Mouse (Mus musculus) midbrain, embryonic 16.5 days (tissue): ENCODE data around the gene Tie1. TPM values are rescaled to one million over a fixed set of nuclear protein-coding genes. Genes with fewer than 3 reads are reported as not detected.

Experiments
- ATAC-seq: fragments of 200-750 bp; cut with Nextera tagmentation; 2 replicates; pipeline ENCODE4 v1.8.0; 2017; ENCODE audit warnings: moderate TSS enrichment
- H3K27ac ChIP-seq: fragments of 300-500 bp; sonication (generic); 2 replicates; pipeline ENCODE4 v1.5.1; 2014; ENCODE audit warnings: mild to moderate bottlenecking, low read length, mixed read lengths
- H3K27me3 ChIP-seq: fragments of 300-500 bp; sonication (generic); 2 replicates; pipeline ENCODE4 v1.6.1; 2014; ENCODE audit warnings: low read depth, low read length, mixed read lengths; ENCODE audit not compliant: control insufficient read depth, insufficient read depth
- H3K36me3 ChIP-seq: fragments of 300-500 bp; sonication (generic); 2 replicates; pipeline ENCODE4 v1.6.1; 2014; ENCODE audit warnings: mild to moderate bottlenecking, low read length, moderate library complexity, mixed read lengths; ENCODE audit not compliant: control insufficient read depth, insufficient read depth
- H3K4me1 ChIP-seq: fragments of 300-500 bp; sonication (generic); 2 replicates; pipeline ENCODE4 v1.6.1; 2014; ENCODE audit warnings: mild to moderate bottlenecking, low read length, mixed read lengths; ENCODE audit not compliant: control insufficient read depth, insufficient read depth
- H3K4me2 ChIP-seq: fragments of 300-500 bp; sonication (generic); 2 replicates; pipeline ENCODE4 v1.6.1; 2014; ENCODE audit warnings: mild to moderate bottlenecking, low read length, mixed read lengths
- H3K4me3 ChIP-seq: fragments of 300-500 bp; sonication (generic); 2 replicates; pipeline ENCODE4 v1.5.1; 2014; ENCODE audit warnings: low read depth, mild to moderate bottlenecking, low read length, moderate library complexity, mixed read lengths
- H3K9ac ChIP-seq: fragments of 300-500 bp; sonication (generic); 2 replicates; pipeline ENCODE4 v1.6.1; 2014; ENCODE audit warnings: low read depth, low read length, mixed read lengths
- H3K9me3 ChIP-seq: fragments of 300-500 bp; sonication (generic); replicated peaks from 2 replicates; pipeline ENCODE4 v1.6.1; 2014; ENCODE audit warnings: mild to moderate bottlenecking, low read length, mixed read lengths; ENCODE audit not compliant: control insufficient read depth, poor library complexity, severe bottlenecking
- WGBS: fragments of 180-500 bp; shearing (Covaris S2); extraction: QIAGEN DNeasy Blood & Tissue Kit; methylation state at CpG from one replicate; pipeline ENCODE4 v1.1.7; 2014; 5-methylcytosine and 5-hydroxymethylcytosine counted together
- polyA plus RNA-seq: library from polyadenylated mRNA; unstranded; fragments of >200 nt; fragmentation: Nextera tagmentation; extraction: Ambion mirVana; gene quantifications from 2 replicates; pipeline ENCODE4 v1.2.1, GENCODE M21; 2015

Gene Tie1
- polyA plus RNA-seq, 1 experiment from 2014 or later = 13.1 TPM

DNA sequence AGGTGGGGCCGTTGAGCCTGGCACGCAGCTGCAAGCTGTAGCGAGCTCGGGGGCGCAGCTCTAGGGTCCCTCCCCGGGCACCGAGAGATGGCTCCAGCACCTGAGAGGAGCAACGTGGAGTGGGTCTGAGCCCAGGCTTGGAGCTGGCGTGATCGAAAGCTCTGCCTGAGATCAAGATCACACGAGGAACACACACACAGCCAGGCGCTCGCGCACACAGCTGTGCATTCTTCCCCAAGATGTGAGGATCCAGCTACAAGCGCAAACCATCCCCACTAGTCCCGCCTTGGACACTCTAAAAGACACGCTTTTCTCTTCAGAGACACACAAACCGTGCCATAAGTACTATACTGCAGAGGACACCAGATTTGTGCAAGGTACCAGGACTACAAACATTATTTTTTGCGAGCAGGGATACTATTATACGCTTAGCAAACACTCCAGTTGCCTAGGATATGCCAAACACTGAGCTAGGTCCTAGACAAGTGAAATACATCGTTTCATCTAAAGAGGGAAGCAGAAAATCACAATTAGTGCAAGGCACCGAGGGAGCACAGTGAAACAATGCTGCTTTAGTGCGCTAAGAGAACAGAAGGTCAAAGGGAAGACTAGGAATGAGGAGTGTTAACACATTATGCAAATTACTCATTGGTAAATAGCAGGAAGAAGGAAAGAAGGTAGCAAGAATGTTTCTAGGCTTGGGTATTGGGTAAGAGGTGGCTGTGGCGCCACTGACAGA, 43.3 kb downstream of the Tie1 start:
- no peak overlapping the region for H3K27ac ChIP-seq
- peak overlapping the region; percentile 42 for H3K4me3 ChIP-seq
- no peaks in the 10 kb centered on the region for H3K9me3 ChIP-seq
- H3K4me2 ChIP-seq = peak overlapping the region; percentile 81
- no peaks in the 10 kb centered on the region for H3K27me3 ChIP-seq
- WGBS = 19% methylated on average over 24 of the region's 24 CpGs
- no peaks in the 10 kb centered on the region for H3K36me3 ChIP-seq
- H3K4me1 ChIP-seq = peaks cover 11% of the 10 kb centered on the region; the same call in 1 of the 2 replicates
- H3K9ac ChIP-seq = peak overlapping the region; percentile 68
- no peak; the same call in none of the 2 replicates for ATAC-seq

DNA sequence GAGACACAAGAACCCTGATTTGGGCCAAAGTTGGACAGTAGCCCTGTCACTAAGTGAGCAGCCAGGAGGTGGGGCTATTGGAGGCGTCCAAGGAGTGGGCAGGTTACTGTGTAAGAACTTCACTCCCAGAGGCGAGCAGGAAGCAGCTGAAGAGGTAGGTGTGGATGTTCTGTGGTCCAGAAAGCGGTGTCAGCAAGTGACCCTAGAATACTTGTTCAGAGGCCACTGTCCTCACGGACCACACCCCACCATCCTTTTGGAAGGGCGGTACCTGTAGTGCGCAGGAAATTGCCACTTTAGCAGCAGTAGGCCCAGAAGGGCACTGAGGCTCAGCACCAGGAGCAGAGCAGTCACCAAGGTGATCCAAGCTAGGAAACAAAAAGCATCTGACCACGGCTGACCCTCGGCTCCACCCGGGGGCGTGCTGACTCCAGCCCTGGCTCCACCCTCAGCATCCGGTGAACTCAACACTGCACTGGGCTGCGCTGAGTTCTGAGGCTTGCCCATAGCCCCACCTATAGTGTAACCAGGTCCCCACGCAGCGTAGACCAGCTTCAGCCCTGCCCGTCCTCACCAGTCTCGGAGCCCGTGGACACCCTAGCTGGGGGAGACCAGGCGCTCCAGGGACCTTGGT, 44.0 kb downstream of the Tie1 start:
- H3K4me1 ChIP-seq = peaks cover 11% of the 10 kb centered on the region; the same call in 1 of the 2 replicates
- H3K9me3 ChIP-seq = no peaks in the 10 kb centered on the region
- peak overlapping the region; percentile 68 for H3K9ac ChIP-seq
- H3K36me3 ChIP-seq = no peaks in the 10 kb centered on the region
- H3K27me3 ChIP-seq = no peaks in the 10 kb centered on the region
- H3K4me2 ChIP-seq = peak overlapping the region; percentile 81
- WGBS = 14% methylated on average over 18 of the region's 18 CpGs
- H3K4me3 ChIP-seq = peak overlapping the region; percentile 42
- no peak overlapping the region for H3K27ac ChIP-seq
- ATAC-seq = peak; percentile 83

DNA sequence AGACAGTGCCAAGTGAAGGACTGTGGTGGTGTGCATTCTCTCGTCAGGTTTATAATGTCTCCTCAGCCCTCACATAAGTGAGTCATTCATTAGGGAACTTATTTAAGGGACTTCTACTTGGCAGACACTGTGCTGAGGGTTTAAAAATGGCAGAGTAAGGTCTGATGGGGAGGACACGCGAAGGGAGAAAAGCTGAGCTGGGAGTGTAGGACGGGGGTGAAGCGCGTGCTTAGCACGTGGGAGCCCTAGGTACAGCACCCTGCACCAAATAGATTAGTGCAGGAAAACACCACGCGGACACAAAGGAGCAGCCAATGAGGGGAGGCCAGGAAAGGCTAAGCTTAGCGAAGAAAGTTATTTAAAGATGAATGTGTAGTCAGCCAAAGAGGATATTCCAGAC, 44.8 kb downstream of the Tie1 start:
- ATAC-seq = no peak
- H3K9ac ChIP-seq = no peak overlapping the region
- H3K27me3 ChIP-seq = no peaks in the 10 kb centered on the region
- no peaks in the 10 kb centered on the region for H3K36me3 ChIP-seq
- no peak overlapping the region for H3K4me3 ChIP-seq
- H3K4me1 ChIP-seq = peaks cover 11% of the 10 kb centered on the region; the same call in 1 of the 2 replicates
- H3K4me2 ChIP-seq = no peak overlapping the region
- no peaks in the 10 kb centered on the region for H3K9me3 ChIP-seq
- no peak overlapping the region for H3K27ac ChIP-seq
- WGBS = 84% methylated on average over 10 of the region's 10 CpGs

DNA sequence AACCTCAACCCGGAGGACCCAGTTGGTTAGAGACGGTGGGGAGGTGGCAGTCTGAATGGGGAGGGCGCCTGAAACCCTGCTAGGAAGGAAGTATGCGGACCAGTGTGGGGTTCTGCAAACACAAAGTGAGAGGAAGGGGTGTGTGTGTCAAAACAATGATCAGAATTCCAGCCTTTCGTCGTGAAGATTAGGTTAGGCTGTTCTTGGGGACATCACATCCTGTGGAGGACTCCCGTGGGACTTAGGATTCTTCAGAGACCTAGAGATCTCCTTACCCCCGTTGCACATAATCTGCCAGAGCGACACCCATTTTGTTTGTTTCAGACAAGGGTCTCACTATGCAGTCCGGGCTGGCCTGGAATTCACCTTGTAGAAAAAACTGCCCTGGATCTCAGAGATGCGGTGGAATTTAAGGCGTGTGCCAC, 52.0 kb downstream of the Tie1 start:
- peaks cover 7% of the 10 kb centered on the region; the same call in 1 of the 2 replicates for H3K4me1 ChIP-seq
- no peaks in the 10 kb centered on the region for H3K27me3 ChIP-seq
- H3K4me3 ChIP-seq = peak overlapping the region; percentile 52
- H3K9ac ChIP-seq = peak overlapping the region; percentile 70
- peak overlapping the region; percentile 98 for H3K4me2 ChIP-seq
- no peaks in the 10 kb centered on the region for H3K9me3 ChIP-seq
- peak overlapping the region; percentile 81 for H3K27ac ChIP-seq
- ATAC-seq = peak; percentile 18
- 9% methylated on average over 12 of the region's 12 CpGs for WGBS
- H3K36me3 ChIP-seq = no peaks in the 10 kb centered on the region

DNA sequence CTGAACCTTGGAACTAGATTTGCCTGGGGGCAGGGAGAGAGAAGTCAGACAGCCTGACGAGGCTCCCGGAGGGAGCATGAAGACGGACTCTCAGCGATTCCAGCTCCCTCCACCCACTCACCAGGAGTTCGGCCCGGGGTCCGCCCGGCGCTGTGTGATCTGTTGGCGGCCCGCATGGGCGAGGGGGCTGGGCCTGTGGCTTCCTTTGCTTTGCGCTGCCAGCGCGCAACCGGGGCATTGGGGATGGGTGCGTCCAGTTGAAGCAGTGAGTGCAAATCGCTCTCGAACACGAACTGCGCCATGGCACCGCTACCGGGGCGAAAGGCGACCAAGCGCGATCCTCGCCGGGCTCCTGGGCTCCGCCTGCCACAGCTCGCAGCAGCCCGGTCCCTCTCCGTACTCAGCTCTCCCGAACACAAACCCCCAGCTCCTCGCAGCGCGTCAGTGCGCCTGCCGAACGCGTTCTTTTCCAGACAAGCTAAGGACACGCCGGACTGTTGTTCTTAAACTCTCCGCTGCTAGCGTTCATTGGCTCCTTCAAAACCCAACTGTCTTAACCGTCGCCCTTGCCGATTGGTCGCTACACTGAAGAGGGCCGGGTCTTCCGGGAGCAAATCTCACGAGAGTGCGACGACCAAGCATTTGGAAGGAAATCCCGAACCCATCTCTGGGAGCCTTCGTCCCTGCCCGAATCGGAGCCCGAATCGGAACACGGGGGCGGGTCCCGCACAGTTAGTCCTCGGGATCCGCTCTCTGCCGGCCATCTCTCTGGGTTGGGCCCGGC, 52.8 kb downstream of the Tie1 start, which contains the start of gene Cdc20:
TSS of gene Cdc20 (minus strand) at position 533 of the 784 bp plus-strand sequence.
- Histone ChIP-seq H3K4me3 (peak within 1 kb of the TSS; percentile 52), H3K27ac (peak within 1 kb of the TSS; percentile 81), H3K27me3 (no peaks in the 10 kb centered on the region), H3K9ac (peak within 1 kb of the TSS; percentile 70), H3K36me3 (peaks cover 6% of the 10 kb centered on the region; the same call in 1 of the 2 replicates), H3K4me2 (peak within 1 kb of the TSS; percentile 98), H3K9me3 (no peaks in the 10 kb centered on the region), H3K4me1 (peaks cover 7% of the 10 kb centered on the region; the same call in 1 of the 2 replicates)
- WGBS = 1% methylated on average over 67 of the region's 67 CpGs
- ATAC-seq = peak; percentile 96

DNA sequence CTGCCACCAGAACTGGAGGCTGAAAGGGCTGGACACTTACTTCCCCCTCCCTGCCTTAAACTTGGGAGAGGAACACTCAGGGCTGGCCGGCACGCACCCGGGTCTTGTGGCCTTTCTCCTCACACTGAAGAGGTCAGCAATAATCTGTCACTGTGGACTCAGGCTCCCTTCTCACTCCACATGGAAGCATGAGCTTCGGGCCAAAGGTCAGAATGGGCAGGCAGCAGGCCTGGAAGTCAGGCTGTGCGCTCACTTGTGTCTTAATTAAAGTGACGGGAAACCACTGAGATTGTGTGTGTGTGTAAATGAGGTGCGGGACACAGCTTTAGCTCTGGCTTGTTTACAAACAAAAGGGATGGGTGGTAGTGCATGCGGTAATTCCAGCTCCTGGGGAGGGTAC, 57.5 kb downstream of the Tie1 start:
- no peak overlapping the region for H3K27ac ChIP-seq
- no peak for ATAC-seq
- H3K36me3 ChIP-seq = peaks cover 8% of the 10 kb centered on the region; the same call in 1 of the 2 replicates
- H3K4me3 ChIP-seq = no peak overlapping the region
- H3K9ac ChIP-seq = no peak overlapping the region
- H3K4me1 ChIP-seq = peaks cover 7% of the 10 kb centered on the region
- H3K4me2 ChIP-seq = no peak overlapping the region
- H3K27me3 ChIP-seq = no peaks in the 10 kb centered on the region
- WGBS = 71% methylated on average over 8 of the region's 8 CpGs
- no peaks in the 10 kb centered on the region for H3K9me3 ChIP-seq

DNA sequence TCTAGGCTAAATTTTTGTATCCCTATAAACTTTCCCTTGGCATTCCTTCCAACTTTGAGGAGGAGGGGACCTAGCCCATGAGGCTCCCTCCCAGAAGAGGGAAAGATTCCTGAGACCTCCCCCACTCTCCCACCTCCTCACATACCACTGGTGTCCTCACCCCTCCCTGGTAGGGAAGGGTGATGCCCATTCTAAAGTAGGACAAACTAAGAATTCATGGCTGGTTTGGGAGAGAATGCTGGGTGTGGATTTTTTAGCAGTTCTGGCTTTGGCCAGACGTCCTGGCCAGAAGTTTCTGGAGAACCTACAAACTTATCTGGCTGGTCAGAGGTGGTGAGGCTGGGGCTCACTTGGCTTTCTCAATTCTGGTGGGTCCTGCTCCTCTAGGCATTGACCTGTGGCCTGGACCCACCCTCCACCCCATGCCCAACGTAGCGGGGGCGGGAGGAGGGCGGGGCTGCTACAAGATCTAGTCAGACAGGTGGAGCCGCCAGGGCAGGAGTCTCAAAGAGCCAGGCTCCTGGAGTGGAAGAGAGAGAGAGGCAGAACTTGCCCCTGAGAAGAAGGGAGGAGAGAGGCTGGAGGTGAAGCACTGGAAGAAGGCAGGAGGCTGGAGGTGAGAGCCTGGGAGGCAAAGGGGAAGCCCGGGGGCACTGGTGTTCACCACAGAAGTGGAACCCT, 60.5 kb downstream of the Tie1 start:
- H3K4me1 ChIP-seq = peaks cover 10% of the 10 kb centered on the region
- H3K4me2 ChIP-seq = no peak overlapping the region
- H3K9me3 ChIP-seq = no peaks in the 10 kb centered on the region
- no peak overlapping the region for H3K27ac ChIP-seq
- H3K36me3 ChIP-seq = peaks cover 8% of the 10 kb centered on the region; the same call in 1 of the 2 replicates
- H3K9ac ChIP-seq = no peak overlapping the region
- ATAC-seq = no peak
- WGBS = 70% methylated on average over 7 of the region's 7 CpGs
- no peak overlapping the region for H3K4me3 ChIP-seq
- H3K27me3 ChIP-seq = no peaks in the 10 kb centered on the region

DNA sequence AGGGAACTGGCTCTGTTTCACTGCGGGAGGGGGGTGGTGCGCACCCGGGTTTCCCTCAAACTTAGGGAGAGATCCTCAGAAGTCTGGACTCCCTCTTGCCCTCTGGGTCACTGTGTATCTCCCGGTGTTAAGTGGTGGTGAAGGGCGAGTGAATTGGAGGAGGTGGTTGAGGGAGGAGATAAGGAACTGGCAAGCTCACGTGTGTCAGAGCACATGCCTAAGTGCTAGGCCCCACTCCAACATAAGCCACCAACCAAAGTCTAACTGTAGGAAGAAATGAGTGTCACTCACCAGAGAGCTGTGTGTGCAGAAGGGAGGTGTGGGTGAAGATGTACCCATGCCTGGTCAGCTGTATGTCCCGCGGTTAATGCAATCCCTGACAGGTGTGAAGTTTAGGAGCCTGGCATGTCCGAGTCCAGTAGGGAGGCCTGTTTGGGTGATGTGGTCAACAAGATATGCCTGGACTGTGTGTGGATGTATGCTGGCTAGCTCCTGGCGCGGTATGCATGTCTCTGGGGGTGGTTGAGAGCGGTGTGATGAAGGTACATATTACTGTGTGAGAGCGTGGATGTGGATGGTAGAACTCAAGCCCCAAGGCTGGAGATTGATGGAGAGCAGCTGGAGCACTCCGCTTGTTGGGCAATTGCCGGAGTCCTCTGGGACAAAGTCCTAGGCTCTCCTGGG, 61.2 kb downstream of the Tie1 start:
- H3K4me2 ChIP-seq = peak overlapping the region; percentile 72
- peaks cover 8% of the 10 kb centered on the region; the same call in 1 of the 2 replicates for H3K36me3 ChIP-seq
- H3K4me3 ChIP-seq = peak overlapping the region; percentile 45
- peaks cover 10% of the 10 kb centered on the region for H3K4me1 ChIP-seq
- no peaks in the 10 kb centered on the region for H3K27me3 ChIP-seq
- ATAC-seq = peak; percentile 17; the same call in 1 of the 2 replicates
- peak overlapping the region; percentile 73 for H3K9ac ChIP-seq
- WGBS = 55% methylated on average over 15 of the region's 15 CpGs
- H3K9me3 ChIP-seq = no peaks in the 10 kb centered on the region
- peak overlapping the region; percentile 65; the same call in 1 of the 2 replicates for H3K27ac ChIP-seq
